Mouse (Mus musculus): ENCODE data around the gene Arid3a.

DNA sequence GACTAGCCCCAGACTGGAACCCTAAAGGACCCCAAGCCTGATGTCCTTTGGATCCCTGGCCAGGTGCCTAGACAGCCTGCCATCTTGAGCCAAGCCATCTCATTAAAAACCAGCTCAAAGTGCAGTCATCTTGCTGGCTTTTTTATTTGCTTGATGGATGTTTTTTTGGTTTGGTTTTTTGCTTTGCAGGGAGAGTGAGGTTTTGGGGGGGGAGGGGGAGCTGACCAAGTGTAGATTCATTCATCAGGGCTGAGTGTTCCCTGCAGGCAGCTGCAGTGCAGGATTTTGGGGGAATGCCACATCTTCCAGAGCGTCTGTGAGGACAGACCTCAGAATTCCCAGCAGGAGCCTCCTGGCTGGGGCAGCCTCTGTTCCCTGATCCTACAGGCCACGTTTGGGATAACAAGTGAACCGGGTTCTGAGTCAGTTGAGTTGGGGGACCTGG, 42.3 kb downstream of the Arid3a start:
- no peak for TF ChIP-seq POLR2A (IDR thresholded peaks at IDR 0.05; ENCODE audit: insufficient read depth, low read length)
- no peak for TF ChIP-seq CTCF (IDR thresholded peaks at IDR 0.05; ENCODE audit: low read depth, low read length)
- no peak for TF ChIP-seq EP300 (IDR thresholded peaks at IDR 0.05; ENCODE audit: insufficient read depth, low read depth, low read length)
